Mouse (Mus musculus) heart, embryonic 16.5 days (tissue): ENCODE data around the gene Pdzk1. TPM values are rescaled to one million over a fixed set of nuclear protein-coding genes. Genes with fewer than 3 reads are reported as not detected.

Experiments used
- ATAC-seq: fragments of 200-750 bp; cut with Nextera tagmentation; replicated peaks from 2 replicates; pipeline ENCODE4 v1.8.0; 2017; ENCODE audit warnings: moderate number of reproducible peaks; ENCODE audit not compliant: insufficient read depth, low FRiP score; ENCODE audit errors: extremely low read depth
- H3K27ac ChIP-seq: fragments of 300-500 bp; sonication (generic); 2 replicates; pipeline ENCODE4 v1.5.1; 2014; ENCODE audit warnings: mild to moderate bottlenecking, low read length, control low read depth, moderate library complexity
- H3K27me3 ChIP-seq: fragments of 300-500 bp; sonication (generic); 2 replicates; pipeline ENCODE4 v1.6.1; 2014; ENCODE audit warnings: low read length, mixed read lengths; ENCODE audit not compliant: control insufficient read depth, insufficient read depth
- H3K36me3 ChIP-seq: fragments of 300-500 bp; sonication (generic); 2 replicates; pipeline ENCODE4 v1.6.1; 2014; ENCODE audit not compliant: control insufficient read depth, insufficient read depth
- H3K4me1 ChIP-seq: fragments of 300-500 bp; sonication (generic); 2 replicates; pipeline ENCODE4 v1.6.1; 2014; ENCODE audit warnings: low read length, mixed read lengths; ENCODE audit not compliant: control insufficient read depth, insufficient read depth
- H3K4me2 ChIP-seq: fragments of 300-500 bp; sonication (generic); 2 replicates; pipeline ENCODE4 v1.6.1; 2014; ENCODE audit warnings: low read depth, mild to moderate bottlenecking, control low read depth, low read length
- H3K4me3 ChIP-seq: fragments of 300-500 bp; sonication (generic); 2 replicates; pipeline ENCODE4 v1.5.1; 2014; ENCODE audit warnings: mild to moderate bottlenecking, control low read depth, low read length
- H3K9ac ChIP-seq: fragments of 300-500 bp; sonication (generic); 2 replicates; pipeline ENCODE4 v1.6.1; 2014; ENCODE audit warnings: low read length, control low read depth
- H3K9me3 ChIP-seq: fragments of 300-500 bp; sonication (generic); replicated peaks from 2 replicates; pipeline ENCODE4 v1.6.1; 2016; ENCODE audit warnings: low read length; ENCODE audit not compliant: control insufficient read depth
- WGBS: fragments of 180-500 bp; shearing (Covaris S2); extraction: QIAGEN DNeasy Blood & Tissue Kit; methylation state at CpG from one replicate; pipeline ENCODE4 v1.1.7; 2014; 5-methylcytosine and 5-hydroxymethylcytosine counted together
- polyA plus RNA-seq: library from polyadenylated mRNA; unstranded; fragments of >200 nt; fragmentation: Nextera tagmentation; extraction: Ambion mirVana; gene quantifications from 2 replicates; pipeline ENCODE4 v1.2.1, GENCODE M21; 2015

Gene Pdzk1
- polyA plus RNA-seq: 0.98 TPM in 1 of 2 replicates, not detected in the other

DNA sequence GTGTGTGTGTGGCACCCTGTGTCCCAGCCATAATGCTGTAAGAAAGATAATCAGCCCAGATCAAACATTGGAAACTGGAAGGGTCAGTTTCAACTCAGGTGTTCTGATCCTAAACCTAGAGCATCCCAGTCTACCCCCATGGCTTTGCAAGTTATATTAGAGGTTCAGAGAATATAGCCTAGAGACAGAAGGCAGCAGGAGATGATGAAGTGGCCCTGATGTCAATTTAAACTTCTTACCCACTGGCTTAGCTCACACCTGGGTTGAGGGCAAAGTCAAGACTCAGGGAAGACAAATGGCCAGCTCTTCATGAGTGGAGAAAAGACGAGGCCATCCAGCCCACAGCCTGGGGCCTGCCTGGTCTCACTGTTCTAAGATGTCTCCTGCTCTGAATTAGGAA, at the start of gene Pdzk1, which contains the start of gene Cd160:
Pdzk1 (plus strand) TSS at position 301 of the 400 bp plus-strand sequence.
Cd160 (minus strand) TSS at position 368 of the 400 bp plus-strand sequence.
- 84% methylated on average over 1 of the region's 1 CpGs for WGBS
- Histone ChIP-seq H3K36me3 (no peaks in the 10 kb centered on the region), H3K9me3 (no peaks in the 10 kb centered on the region), H3K9ac (no peak within 1 kb of the TSS), H3K27ac (no peak within 1 kb of the TSS), H3K4me3 (no peak within 1 kb of the TSS), H3K4me2 (no peak within 1 kb of the TSS), H3K4me1 (no peaks in the 10 kb centered on the region), H3K27me3 (0 out of 2 replicates have a peak, but pooled peaks cover 3% of the 10 kb centered on the region)
- no peak for ATAC-seq

DNA sequence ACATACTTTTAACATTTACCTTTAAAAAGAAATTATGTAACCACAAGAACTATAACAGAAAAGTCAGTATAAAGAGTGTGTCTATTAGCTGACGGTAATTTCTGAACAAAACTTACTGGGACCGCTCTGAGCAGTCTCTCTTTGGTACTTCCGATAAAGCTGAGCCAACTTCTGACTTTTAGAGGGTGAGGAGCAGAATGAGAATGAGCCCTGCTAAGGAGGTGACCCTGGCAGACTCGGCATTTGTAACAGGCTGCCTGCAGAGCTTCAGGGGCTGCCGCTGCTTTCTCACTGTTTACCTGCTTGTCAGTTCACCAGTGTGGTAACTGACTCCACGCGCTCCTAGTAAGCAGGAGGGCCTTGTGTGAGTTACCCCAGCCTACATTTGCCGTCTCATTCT, 46.8 kb upstream of the Pdzk1 start:
- Histone ChIP-seq H3K9ac (no peak overlapping the region), H3K27ac (no peak overlapping the region), H3K9me3 (no peaks in the 10 kb centered on the region), H3K27me3 (no peaks in the 10 kb centered on the region), H3K4me1 (no peaks in the 10 kb centered on the region), H3K4me3 (no peak overlapping the region), H3K36me3 (peaks cover 12% of the 10 kb centered on the region), H3K4me2 (no peak overlapping the region)
- WGBS: 60% methylated on average over 8 of the region's 8 CpGs
- no peak for ATAC-seq

DNA sequence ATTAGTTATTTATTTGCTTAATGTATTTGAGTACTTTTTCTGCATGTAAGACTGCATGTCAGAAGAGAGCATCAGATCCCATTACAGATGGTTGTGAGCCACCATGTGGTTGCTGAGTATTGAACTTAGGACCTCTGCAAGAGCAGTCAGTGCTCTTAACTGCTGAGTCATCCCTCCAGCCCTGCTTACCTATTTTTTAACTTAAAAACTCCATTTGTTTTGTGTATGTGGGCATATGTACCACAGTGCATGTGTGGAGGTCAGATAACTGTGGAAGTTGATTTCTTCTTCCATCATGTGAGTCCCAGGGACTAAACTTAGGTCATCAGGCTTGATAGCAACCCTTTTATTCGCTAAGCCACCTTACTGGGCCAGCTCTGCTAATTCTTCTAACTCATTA, 41.3 kb upstream of the Pdzk1 start:
- Histone ChIP-seq H3K4me2 (no peak overlapping the region), H3K27ac (no peak overlapping the region), H3K4me1 (no peaks in the 10 kb centered on the region), H3K36me3 (peaks cover 18% of the 10 kb centered on the region; the same call in 1 of the 2 replicates), H3K9ac (no peak overlapping the region), H3K4me3 (no peak overlapping the region), H3K27me3 (no peaks in the 10 kb centered on the region), H3K9me3 (no peaks in the 10 kb centered on the region)
- 94% methylated on average over 1 of the region's 1 CpGs for WGBS
- no peak for ATAC-seq

DNA sequence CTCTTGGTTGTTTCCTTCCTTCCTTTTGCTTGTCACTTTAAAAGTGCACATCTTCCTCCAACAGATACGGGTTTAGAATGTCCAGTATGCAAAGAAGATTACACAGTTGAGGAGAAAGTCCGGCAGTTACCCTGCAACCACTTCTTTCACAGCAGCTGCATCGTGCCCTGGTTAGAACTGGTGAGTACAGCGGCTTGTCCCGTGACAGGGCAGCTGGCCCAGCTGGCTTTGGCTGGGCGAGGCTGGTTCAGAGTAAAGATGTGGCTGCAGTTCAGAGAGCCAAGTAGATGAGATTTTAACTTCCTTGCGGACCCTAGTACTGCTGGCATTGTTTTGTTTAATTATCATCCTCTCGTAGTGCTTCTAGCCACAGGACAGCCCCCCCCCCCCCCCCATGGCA, 40.6 kb upstream of the Pdzk1 start:
- WGBS: 83% methylated on average over 8 of the region's 8 CpGs
- H3K9ac ChIP-seq: no peak overlapping the region
- no peak for ATAC-seq
- H3K36me3 ChIP-seq: peaks cover 18% of the 10 kb centered on the region; the same call in 1 of the 2 replicates
- no peaks in the 10 kb centered on the region for H3K4me1 ChIP-seq
- H3K27me3 ChIP-seq: no peaks in the 10 kb centered on the region
- H3K27ac ChIP-seq: no peak overlapping the region
- H3K9me3 ChIP-seq: no peaks in the 10 kb centered on the region
- H3K4me2 ChIP-seq: no peak overlapping the region
- no peak overlapping the region for H3K4me3 ChIP-seq

DNA sequence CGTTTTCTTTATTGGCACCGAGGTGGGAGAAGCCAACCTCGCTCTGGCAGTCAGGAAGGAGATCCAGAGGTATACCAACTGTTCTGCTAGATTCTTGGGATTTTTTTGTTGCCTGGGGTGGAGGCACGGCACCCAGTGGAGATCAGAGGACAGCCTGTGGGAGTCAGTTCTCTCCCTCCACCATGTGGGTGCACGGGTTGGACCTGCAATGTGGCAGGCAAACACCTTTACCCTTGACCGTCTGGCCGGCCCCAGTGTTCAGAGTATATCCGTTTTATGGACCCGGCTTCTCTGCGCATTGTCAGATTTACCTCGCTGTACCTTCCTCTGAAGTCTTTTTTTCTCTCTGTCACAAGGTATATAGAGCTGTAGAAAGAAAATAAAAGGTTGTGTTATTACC, 28.8 kb upstream of the Pdzk1 start:
- no peaks in the 10 kb centered on the region for H3K27me3 ChIP-seq
- no peak overlapping the region for H3K4me3 ChIP-seq
- H3K4me2 ChIP-seq: no peak overlapping the region
- H3K9me3 ChIP-seq: peaks cover 4% of the 10 kb centered on the region; the same call in 1 of the 2 replicates
- H3K27ac ChIP-seq: no peak overlapping the region
- ATAC-seq: no peak
- peaks cover 2% of the 10 kb centered on the region; the same call in 1 of the 2 replicates for H3K36me3 ChIP-seq
- 76% methylated on average over 11 of the region's 11 CpGs for WGBS
- peaks cover 3% of the 10 kb centered on the region; the same call in 1 of the 2 replicates for H3K4me1 ChIP-seq
- no peak overlapping the region for H3K9ac ChIP-seq

DNA sequence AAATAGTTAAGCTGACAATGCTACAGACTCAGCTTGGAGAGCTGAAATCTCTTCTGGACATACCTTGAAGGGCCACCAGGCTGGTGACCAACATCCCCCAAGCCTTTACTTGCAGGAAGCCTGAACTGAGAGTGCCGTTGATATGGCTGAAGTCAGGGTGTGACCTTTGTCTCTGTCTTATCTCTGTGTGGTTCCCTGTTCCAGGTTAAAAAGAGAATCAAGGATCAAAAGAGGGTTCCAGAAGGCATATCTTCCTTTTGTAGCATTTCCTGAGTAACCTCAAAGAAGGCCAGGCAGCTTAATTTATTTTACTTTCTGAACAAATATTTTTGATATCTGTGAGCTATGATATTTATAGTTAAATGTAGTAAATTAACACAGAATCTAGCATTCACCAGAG, 26.9 kb upstream of the Pdzk1 start:
- no peaks in the 10 kb centered on the region for H3K27me3 ChIP-seq
- no peak overlapping the region for H3K9ac ChIP-seq
- ATAC-seq: no peak
- no peak overlapping the region for H3K4me2 ChIP-seq
- peaks cover 4% of the 10 kb centered on the region; the same call in 1 of the 2 replicates for H3K9me3 ChIP-seq
- peaks cover 3% of the 10 kb centered on the region; the same call in 1 of the 2 replicates for H3K4me1 ChIP-seq
- no peak overlapping the region for H3K4me3 ChIP-seq
- H3K36me3 ChIP-seq: peaks cover 2% of the 10 kb centered on the region; the same call in 1 of the 2 replicates
- WGBS: 25% methylated on average over 1 of the region's 1 CpGs
- no peak overlapping the region for H3K27ac ChIP-seq

DNA sequence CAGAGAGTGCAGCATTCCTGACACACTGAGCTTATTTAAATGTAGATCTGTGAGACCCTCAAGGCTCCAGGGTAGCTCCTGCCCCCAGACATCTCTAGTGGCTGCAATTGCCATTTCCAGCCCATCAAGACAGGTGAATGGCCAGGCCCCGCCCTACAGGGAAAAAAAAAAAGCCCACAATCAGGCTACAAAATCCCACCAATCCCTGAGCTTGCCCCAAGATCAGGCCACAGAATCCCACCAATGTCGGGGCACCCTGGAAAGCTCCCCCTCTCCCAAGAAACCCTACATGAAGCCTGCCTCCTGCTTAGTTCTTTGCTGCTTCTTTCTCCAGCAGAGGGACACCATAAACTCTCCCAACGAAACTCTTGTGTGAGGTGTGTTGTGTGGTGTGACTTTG, 20.9 kb upstream of the Pdzk1 start:
- Histone ChIP-seq H3K4me1 (peaks cover 6% of the 10 kb centered on the region; the same call in 1 of the 2 replicates), H3K9me3 (peaks cover 4% of the 10 kb centered on the region; the same call in 1 of the 2 replicates), H3K27me3 (no peaks in the 10 kb centered on the region), H3K27ac (no peak overlapping the region), H3K4me2 (no peak overlapping the region), H3K9ac (no peak overlapping the region), H3K36me3 (peaks cover 2% of the 10 kb centered on the region; the same call in 1 of the 2 replicates), H3K4me3 (no peak overlapping the region)
- no peak for ATAC-seq
- 81% methylated on average over 3 of the region's 3 CpGs for WGBS

DNA sequence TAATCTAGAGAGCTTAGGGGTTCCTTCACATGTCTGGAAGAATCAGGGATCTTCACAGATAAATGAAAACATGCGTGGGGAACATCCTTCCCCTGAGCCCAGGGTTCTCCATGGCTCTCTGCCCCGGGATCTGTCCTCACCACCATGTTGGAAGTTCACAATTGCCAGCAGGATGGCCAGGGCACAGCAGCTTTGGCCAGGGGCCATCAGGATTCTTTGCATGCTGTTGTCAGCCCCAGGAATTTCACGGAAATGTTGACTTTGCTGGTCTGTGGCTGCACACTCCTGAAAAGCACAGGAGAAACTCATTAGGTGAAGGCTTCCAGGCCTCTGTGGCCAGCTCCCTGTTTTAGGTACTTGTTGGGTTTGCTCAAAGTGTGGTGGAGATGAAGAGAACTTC, 20.4 kb upstream of the Pdzk1 start:
- H3K27ac ChIP-seq: no peak overlapping the region
- H3K9ac ChIP-seq: no peak overlapping the region
- WGBS: 40% methylated on average over 3 of the region's 3 CpGs

DNA sequence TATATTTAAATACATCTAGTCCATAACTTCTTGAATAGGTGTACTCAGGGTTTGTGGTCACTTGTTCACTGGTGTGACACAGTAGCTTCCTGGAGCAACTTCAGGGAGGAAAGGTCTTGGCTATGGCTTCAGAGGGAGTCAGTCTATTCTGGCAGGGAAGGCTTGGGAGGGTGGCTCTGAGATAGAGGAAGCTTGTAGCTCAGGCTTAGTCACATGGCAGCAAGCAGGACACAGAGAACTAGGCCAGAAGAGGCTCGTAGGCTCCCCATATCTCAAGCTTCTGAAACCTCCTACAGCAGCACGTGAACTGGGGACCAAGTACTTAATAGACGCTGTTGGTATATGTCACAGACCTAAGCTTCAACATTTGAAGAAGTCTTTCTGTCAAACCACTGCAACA, 17.9 kb upstream of the Pdzk1 start:
- Histone ChIP-seq H3K27me3 (no peaks in the 10 kb centered on the region), H3K27ac (no peak overlapping the region)

More for the DNA sequence above, 20.4 kb upstream of the Pdzk1 start:
- H3K27me3 ChIP-seq: no peaks in the 10 kb centered on the region
- no peak overlapping the region for H3K4me3 ChIP-seq
- peaks cover 4% of the 10 kb centered on the region; the same call in 1 of the 2 replicates for H3K9me3 ChIP-seq
- no peak overlapping the region for H3K4me2 ChIP-seq
- H3K36me3 ChIP-seq: peaks cover 2% of the 10 kb centered on the region; the same call in 1 of the 2 replicates
- H3K4me1 ChIP-seq: peaks cover 10% of the 10 kb centered on the region
- ATAC-seq: no peak

More for the DNA sequence above, 17.9 kb upstream of the Pdzk1 start:
- Histone ChIP-seq H3K4me3 (no peak overlapping the region), H3K4me2 (no peak overlapping the region), H3K9ac (no peak overlapping the region), H3K9me3 (no peaks in the 10 kb centered on the region), H3K4me1 (peaks cover 11% of the 10 kb centered on the region), H3K36me3 (no peaks in the 10 kb centered on the region)
- no peak for ATAC-seq
- WGBS: 59% methylated on average over 3 of the region's 3 CpGs
